Mouse (Mus musculus) heart, postnatal 0 days (tissue): ENCODE results near the gene Tsen54. TPM values are rescaled to one million over a fixed set of nuclear protein-coding genes. Genes with fewer than 3 reads are reported as not detected.
A peak's percentile ranks its signal among the peaks of the same experiment; 100 is the strongest.

ENCODE experiments used
- ATAC-seq: fragments of 200-750 bp; cut with Nextera tagmentation; 2 replicates; pipeline ENCODE4 v1.8.0; 2017; ENCODE audit warnings: low read depth, moderate number of reproducible peaks, moderate library complexity; ENCODE audit not compliant: insufficient read depth
- DNase-seq: peaks from one replicate; pipeline ENCODE4 v3.0.0-alpha.2; 2016; ENCODE audit warnings: low spot score
- H3K27ac ChIP-seq: fragments of 300-500 bp; sonication (generic); 2 replicates; pipeline ENCODE4 v1.5.1; 2014; ENCODE audit warnings: low read depth, mild to moderate bottlenecking
- H3K27me3 ChIP-seq: fragments of 300-500 bp; sonication (generic); 2 replicates; pipeline ENCODE4 v1.6.1; 2014; ENCODE audit warnings: low read length, mixed read lengths; ENCODE audit not compliant: control insufficient read depth, insufficient read depth
- H3K36me3 ChIP-seq: fragments of 300-500 bp; sonication (generic); replicated peaks from 2 replicates; pipeline ENCODE4 v1.6.1; 2014; ENCODE audit warnings: low read length, mixed read lengths; ENCODE audit not compliant: control insufficient read depth, insufficient read depth
- H3K4me1 ChIP-seq: fragments of 300-500 bp; sonication (generic); 2 replicates; pipeline ENCODE4 v1.6.1; 2014; ENCODE audit warnings: antibody characterized with exemption; ENCODE audit not compliant: control insufficient read depth, insufficient read depth
- H3K4me2 ChIP-seq: fragments of 300-500 bp; sonication (generic); 2 replicates; pipeline ENCODE4 v1.6.1; 2014; ENCODE audit warnings: low read depth, mild to moderate bottlenecking, low read length, moderate library complexity
- H3K4me3 ChIP-seq: fragments of 300-500 bp; sonication (generic); 2 replicates; pipeline ENCODE4 v1.5.1; 2014; ENCODE audit warnings: low read depth, low read length
- H3K9ac ChIP-seq: fragments of 300-500 bp; sonication (generic); replicated peaks from 2 replicates; pipeline ENCODE4 v1.6.1; 2014; ENCODE audit warnings: low read depth, low read length, mixed read lengths
- H3K9me3 ChIP-seq: fragments of 300-500 bp; sonication (generic); replicated peaks from 2 replicates; pipeline ENCODE4 v1.6.1; 2016; ENCODE audit warnings: low read length; ENCODE audit not compliant: control insufficient read depth
- CTCF ChIP-seq: IDR thresholded peaks from 2 replicates; pipeline ENCODE4 v1.5.1; 2016; ENCODE audit warnings: antibody characterized with exemption, control low read depth, low read depth
- EP300 ChIP-seq: IDR thresholded peaks from 2 replicates; pipeline ENCODE4 v1.6.1; 2016; ENCODE audit warnings: antibody characterized with exemption, low read depth
- WGBS: fragments of 180-500 bp; shearing (Covaris S2); extraction: QIAGEN DNeasy Blood & Tissue Kit; methylation state at CpG from one replicate; pipeline ENCODE4 v1.1.7; 2014; 5-methylcytosine and 5-hydroxymethylcytosine counted together
- polyA plus RNA-seq: library from polyadenylated mRNA; unstranded; fragments of >200 nt; fragmentation: Nextera tagmentation; extraction: Ambion mirVana; gene quantifications from 2 replicates; pipeline ENCODE4 v1.2.1, GENCODE M21; 2015
- total RNA-seq: library from RNA; depleted of rRNA; stranded (reverse); fragments of >200 nt; gene quantifications from 2 replicates; pipeline ENCODE4 v1.2.3, GENCODE M21; 2014; ENCODE audit warnings: low replicate concordance

Tsen54 gene
- total and polyA plus RNA-seq, 2 experiments from 2014 or later = 17.7 to 35.5 TPM

DNA sequence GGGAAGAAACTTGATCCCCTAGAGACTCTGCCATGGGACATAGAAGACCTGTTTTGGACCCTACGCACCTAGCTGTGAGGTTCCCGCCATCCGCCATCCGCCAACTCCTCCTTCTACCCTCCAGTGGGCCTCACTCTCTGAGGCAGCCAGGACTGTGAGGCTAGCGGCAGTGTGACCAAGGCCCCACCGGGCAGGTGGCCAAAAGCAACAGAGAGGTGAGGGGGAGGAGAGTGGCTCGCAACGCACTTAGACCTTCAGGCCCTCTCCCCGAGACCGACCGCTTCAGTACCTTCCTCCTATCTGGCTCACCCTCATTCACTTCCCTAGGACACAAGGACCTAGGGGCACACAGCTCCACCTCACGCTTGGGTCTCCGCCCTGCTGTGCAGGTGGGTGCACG, 4.1 kb upstream of the Tsen54 start:
- Histone ChIP-seq H3K9me3 (no peaks in the 10 kb centered on the region), H3K9ac (peak overlapping the region; percentile 77), H3K27me3 (no peaks in the 10 kb centered on the region), H3K4me1 (peaks cover 52% of the 10 kb centered on the region), H3K4me3 (peak overlapping the region; percentile 65), H3K36me3 (peaks cover 21% of the 10 kb centered on the region), H3K4me2 (peak overlapping the region; percentile 98), H3K27ac (peak overlapping the region; percentile 91)
- TF ChIP-seq CTCF (no peak), EP300 (no peak)
- 8% methylated on average over 14 of the region's 14 CpGs for WGBS
- DNase-seq = peak; percentile 87
- ATAC-seq = peak; percentile 7; the same call in 1 of the 2 replicates

GRCm38 (mm10) chr11:115811381-115812093, 3.0 kb upstream of the Tsen54 start:
- Histone ChIP-seq H3K4me2 (peak overlapping the region; percentile 98), H3K36me3 (peaks cover 12% of the 10 kb centered on the region), H3K27ac (peak overlapping the region; percentile 91), H3K27me3 (no peaks in the 10 kb centered on the region), H3K4me1 (peaks cover 55% of the 10 kb centered on the region), H3K4me3 (peak overlapping the region; percentile 65), H3K9ac (peak overlapping the region; percentile 77), H3K9me3 (no peaks in the 10 kb centered on the region)
- ATAC-seq (no peak), DNase-seq (no peak)
- no peak for TF ChIP-seq EP300
- TF ChIP-seq CTCF = no peak
- WGBS = 45% methylated on average over 20 of the region's 20 CpGs

DNA sequence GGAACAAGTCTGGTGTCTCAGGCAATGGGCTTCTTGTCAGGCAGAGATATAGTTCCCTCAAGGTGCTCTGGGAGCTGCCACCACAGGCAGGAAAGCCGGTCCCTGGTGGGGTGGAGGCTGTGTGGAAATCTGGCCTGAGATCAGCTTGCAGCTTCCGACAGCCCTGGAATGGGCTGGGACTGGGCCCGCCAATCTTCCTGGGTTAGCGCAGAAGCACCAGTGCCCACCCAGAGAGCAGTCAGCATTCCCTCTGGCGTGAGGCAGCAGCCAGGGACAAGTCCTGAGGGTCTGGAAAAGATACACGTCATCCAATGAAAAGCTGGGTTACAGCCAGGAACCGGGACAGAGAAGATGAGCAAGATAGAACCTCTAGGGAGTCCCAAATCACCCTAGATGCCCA, 2.4 kb upstream of the Tsen54 start:
- H3K36me3 ChIP-seq = peaks cover 9% of the 10 kb centered on the region
- DNase-seq (no peak), ATAC-seq (no peak)
- 4% methylated on average over 7 of the region's 7 CpGs for whole genome bisulfite sequencing
- H3K9ac ChIP-seq = peak overlapping the region; percentile 77
- H3K4me1 ChIP-seq = peaks cover 52% of the 10 kb centered on the region
- H3K27me3 ChIP-seq = no peaks in the 10 kb centered on the region
- H3K4me3 ChIP-seq = peak overlapping the region; percentile 65
- H3K9me3 ChIP-seq = no peaks in the 10 kb centered on the region
- peak overlapping the region; percentile 91 for H3K27ac ChIP-seq
- TF ChIP-seq CTCF (no peak), EP300 (no peak)
- H3K4me2 ChIP-seq = peak overlapping the region; percentile 98

DNA sequence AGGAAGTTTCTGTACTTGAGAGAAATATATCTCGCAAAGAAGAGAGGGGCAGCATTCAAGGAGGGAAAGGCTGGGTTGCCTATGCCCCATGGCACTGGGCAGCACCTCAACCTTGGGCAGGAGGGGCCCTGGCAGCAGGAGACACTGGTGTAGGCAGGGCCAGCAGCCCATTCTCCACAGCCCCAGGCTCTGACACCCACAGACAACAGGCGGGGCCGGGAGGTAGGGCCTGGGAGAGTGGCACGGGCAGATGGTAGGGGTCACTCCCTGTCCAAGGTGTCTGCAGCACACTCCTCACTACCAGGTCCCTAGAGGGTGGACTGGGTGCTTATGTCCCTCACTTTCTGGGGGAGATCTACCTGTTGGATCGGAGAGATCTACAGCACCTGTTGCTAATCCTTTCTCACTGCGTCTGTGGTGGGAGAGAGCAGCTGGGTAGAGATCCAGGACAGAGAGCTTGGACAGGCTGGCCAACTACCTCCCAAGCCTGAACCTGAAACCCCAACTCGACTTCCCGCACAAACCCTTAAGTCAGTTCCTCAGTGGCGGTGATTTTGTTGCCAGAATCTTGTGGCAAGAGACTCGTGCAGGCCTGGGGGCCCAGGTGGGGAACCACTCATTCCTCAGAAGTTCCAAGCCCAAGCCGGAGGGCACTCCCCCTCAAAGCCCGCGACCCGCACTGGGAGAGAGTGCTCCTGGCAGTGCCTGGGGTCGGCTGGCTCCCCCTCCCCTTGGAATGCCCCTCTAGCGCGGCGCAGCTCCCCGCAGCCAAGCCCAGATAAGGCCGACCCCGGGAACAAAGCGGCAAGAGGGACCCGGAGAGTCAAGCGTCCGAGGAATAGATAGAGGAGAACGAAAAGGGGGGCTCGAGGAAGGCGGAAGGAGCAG, 1.7 kb upstream of the Tsen54 start:
- H3K9me3 ChIP-seq = no peaks in the 10 kb centered on the region
- H3K4me3 ChIP-seq = peak overlapping the region; percentile 65
- DNase-seq = peak; percentile 33
- H3K27ac ChIP-seq = peak overlapping the region; percentile 91
- peaks cover 50% of the 10 kb centered on the region for H3K4me1 ChIP-seq
- peak overlapping the region; percentile 77 for H3K9ac ChIP-seq
- no peaks in the 10 kb centered on the region for H3K27me3 ChIP-seq
- TF ChIP-seq CTCF (no peak), EP300 (no peak)
- H3K36me3 ChIP-seq = 0 out of 2 replicates have a peak, but pooled peaks cover 4% of the 10 kb centered on the region
- no peak for ATAC-seq
- WGBS = 2% methylated on average over 27 of the region's 28 CpGs
- peak overlapping the region; percentile 98 for H3K4me2 ChIP-seq

DNA sequence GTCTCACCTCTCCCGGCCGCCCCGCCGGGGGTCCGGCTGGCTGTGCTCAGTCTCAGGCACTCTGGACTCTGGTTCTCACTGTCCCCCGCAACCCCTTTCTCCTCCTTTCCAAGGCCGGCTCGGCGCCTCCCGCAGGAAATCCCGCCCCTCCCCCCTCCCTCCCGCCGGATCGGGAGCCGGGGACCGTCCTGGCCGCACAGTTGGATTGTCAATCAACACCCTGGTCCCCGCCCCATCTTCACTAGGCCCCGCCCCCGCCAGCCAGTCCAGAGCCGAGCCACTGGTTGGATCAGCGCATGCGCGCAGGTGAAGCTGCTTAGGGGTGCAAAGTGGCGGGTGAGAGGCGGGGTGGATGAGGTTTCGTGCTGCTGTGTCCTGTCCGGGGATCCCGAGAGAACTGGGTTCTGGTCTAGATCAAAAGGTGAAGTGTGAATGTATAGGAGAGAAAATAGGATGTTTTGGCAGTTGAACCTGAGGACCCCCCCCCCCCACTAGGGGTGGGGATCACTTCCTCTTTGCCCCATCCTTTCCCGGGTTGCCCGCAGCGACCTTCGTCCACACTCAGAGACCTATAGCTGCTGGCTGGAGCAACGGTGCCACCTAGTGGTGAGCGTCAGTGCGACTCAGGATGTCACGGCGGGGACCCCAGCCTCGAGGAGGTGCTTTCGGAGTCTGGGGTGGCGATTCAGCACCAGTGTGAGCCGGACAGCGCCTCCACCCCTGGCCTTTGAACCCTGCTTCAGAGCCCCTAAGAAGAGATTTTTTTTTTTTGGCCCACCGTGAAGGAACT, 822 bp upstream of the Tsen54 start, which contains the start of gene Caskin2:
TSS of gene Caskin2 (minus strand) at position 133 of the 790 bp plus-strand sequence.
- TF ChIP-seq CTCF (peak; percentile 99), EP300 (peak; percentile 61)
- DNase-seq (peak; percentile 97), ATAC-seq (peak; percentile 83)
- Histone ChIP-seq H3K4me2 (peak within 1 kb of the TSS; percentile 98), H3K9ac (peak within 1 kb of the TSS; percentile 77), H3K36me3 (peaks cover 10% of the 10 kb centered on the region; the same call in 1 of the 2 replicates), H3K27me3 (no peaks in the 10 kb centered on the region), H3K9me3 (no peaks in the 10 kb centered on the region), H3K27ac (peak within 1 kb of the TSS; percentile 91), H3K4me3 (peak within 1 kb of the TSS; percentile 65), H3K4me1 (peaks cover 41% of the 10 kb centered on the region)
- WGBS = under 1% methylated on average over 37 of the region's 44 CpGs
